Mouse (Mus musculus) liver, postnatal 0 days (tissue): ENCODE data around the gene Slc4a3.

Experiments
- CTCF ChIP-seq: sonication (generic); IDR thresholded peaks from 2 replicates; pipeline ENCODE4 v1.5.1; 2016; ENCODE audit warnings: antibody characterized with exemption, low read depth
- EP300 ChIP-seq: IDR thresholded peaks from 2 replicates; pipeline ENCODE4 v1.6.1; 2016; ENCODE audit warnings: antibody characterized with exemption, low read depth, mild to moderate bottlenecking

DNA sequence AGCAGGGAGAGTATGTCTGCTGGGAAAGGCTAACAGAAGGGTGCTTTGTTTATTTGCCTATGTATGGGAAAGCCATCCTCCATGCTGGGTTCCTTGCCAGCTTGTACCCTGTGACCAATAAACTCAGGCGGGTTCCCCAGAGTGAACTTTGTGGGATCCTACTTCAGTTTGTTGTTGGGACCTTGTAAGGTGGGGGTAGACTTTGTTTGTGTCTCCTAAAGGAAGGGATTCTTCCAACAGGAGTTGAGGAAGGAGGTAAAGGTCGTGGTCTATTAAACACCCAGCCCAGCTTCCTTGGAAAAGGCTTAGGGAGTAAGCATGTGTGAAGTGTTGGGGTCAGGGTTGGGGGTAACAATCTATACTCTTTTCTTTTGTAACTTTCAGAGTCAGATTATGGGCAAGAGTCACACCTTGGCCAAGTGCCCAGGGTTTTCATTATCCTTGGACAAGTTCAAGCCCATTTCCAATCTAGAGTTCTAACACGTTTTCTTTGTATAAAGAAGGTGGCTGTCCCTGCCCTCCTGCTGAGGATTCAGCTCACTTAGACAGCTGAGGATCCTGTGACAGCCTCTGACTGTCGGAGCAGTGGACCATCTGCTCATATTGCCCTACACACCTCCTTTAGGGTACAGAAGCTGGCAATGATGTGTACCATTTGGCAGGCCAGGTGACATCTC lies 15.3 kb downstream of the Slc4a3 start:
- no peak for TF ChIP-seq EP300
- TF ChIP-seq CTCF = no peak
